Mouse (Mus musculus) cerebellum, postnatal 10 days (tissue): Measurements from ENCODE around the gene Mesp1.
"Not testable (repeated sequence)": the region's sequence is repeated elsewhere in the genome, so short reads cannot be mapped to it uniquely, and the experiment has no call there.

ENCODE experiments used
- DNase-seq, 2 experiments: peaks; one replicate each; pipeline ENCODE4 v3.0.0; 2021; ENCODE audit warnings: mixed read lengths in 2 of 2

The Mesp1 gene

GRCm38 (mm10) chr7:79789812-79790211 lies 3.8 kb downstream of the Mesp1 start:
- not testable (repeated sequence) for DNase-seq

DNA sequence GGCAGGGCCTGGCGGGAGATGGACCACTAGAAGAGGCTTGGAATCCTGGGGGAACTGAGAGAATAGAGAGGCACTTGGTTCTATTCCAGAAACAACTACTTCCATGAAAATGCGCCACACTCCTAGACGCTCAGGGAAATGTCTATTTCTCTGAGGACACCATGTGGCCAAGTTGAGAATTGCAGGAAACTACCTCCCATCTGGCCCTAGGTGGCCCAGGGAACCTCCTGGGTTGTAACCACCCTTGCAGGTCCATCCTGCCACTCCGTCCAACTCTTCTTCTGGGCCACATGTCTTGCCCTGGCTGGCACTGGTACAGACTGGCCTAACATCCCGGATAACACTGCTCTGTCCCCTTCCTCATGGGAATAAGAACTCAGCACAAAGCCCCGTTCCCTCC lies 7.3 kb downstream of the Mesp1 start:
- peak; percentile 82 to 87 for DNase-seq

DNA sequence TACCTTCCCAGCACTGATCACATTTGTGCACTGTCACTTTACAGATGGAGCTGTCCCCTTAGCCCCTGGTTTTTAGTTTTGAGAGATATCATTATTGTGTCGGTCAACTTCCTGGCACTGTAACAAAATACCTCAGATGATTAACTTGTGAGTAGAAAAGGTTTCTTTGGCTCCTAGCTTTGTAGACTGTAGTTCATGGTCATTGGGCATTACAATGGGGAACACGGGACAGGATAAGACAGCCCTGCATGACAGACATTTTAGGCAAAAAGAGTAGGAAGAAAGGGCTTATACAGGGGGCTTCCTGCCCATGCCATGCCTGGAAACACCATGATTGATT lies 11.1 kb downstream of the Mesp1 start:
- no peak for DNase-seq

DNA sequence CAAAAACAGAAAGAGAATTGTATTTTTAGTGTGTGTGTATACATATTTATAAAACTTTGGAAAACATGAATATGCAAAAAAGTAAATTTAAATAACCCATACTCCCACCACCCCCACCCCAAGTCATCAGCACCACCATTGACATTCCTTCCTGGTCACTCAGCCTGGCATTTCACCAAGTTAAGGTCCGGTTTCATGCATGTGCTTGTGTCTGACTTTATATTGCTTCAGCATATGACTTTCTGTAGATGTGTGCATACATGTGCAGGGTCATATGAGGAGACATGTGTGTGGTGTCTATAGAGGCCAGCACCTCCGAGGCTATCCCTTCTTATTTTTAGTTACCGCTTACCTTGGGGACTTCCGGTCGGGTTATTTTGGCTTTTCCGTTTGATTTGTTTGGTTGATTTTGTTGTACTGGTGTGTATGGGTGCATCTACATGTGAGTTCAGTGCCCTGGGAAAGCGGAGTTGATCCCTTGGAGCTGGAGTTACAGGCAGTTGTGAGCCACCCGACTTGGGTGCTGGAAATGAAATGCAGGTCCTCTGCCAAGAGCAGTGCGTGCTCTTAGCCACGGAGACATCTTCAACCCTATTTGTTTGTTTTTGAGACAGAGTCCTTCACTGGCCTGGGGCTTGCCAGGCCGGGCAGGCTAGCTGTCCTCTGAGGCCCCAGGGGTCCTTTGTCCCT lies 11.6 kb downstream of the Mesp1 start:
- no peak for DNase-seq

DNA sequence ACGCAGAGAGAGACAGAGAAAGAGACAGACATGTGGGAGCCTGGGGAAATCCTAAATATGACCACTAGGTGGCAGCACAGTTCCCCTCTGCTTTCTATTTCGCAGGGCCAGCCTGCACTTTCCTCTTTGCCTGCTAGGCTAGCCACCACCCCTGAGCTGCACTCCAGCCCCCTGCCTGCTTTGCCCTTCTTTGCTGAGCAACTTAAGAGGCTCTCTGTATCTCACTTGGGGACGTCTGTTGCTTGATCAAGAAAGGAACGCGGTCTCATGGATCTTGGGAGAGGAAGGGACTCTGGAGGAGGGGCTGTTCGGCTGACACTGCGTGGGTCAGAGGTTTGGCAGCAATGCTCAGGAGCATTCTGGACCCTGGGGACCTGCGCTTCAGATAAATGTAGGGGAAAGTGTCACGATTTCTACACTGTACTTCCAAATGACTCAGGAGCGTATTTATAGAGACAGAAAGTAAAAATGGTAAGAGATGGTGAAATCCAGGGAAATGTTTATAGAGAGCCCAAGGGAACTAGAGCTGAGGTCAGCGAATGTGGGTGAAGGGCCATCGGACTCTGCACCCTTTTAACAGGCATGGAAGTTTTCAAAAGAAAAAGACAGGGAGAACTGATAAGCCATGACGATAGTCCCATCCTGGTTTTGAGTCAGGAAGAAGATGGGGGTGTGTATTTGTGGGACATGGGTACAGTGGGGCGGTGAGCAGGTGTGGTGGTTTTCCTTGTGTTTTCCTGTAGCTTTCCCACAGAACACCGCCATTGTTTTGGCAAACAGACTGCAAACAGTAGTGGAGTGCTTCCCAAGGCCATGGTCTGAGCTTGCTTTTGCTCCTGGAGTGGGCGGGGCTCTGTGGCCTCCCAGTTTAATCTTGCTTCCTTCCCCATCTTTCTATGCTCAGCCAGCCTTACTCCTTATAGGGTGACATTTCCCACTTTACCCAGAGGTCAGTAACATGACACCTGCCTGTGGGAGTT lies 12.7 kb downstream of the Mesp1 start:
- peak; percentile 85 to 91 for DNase-seq

DNA sequence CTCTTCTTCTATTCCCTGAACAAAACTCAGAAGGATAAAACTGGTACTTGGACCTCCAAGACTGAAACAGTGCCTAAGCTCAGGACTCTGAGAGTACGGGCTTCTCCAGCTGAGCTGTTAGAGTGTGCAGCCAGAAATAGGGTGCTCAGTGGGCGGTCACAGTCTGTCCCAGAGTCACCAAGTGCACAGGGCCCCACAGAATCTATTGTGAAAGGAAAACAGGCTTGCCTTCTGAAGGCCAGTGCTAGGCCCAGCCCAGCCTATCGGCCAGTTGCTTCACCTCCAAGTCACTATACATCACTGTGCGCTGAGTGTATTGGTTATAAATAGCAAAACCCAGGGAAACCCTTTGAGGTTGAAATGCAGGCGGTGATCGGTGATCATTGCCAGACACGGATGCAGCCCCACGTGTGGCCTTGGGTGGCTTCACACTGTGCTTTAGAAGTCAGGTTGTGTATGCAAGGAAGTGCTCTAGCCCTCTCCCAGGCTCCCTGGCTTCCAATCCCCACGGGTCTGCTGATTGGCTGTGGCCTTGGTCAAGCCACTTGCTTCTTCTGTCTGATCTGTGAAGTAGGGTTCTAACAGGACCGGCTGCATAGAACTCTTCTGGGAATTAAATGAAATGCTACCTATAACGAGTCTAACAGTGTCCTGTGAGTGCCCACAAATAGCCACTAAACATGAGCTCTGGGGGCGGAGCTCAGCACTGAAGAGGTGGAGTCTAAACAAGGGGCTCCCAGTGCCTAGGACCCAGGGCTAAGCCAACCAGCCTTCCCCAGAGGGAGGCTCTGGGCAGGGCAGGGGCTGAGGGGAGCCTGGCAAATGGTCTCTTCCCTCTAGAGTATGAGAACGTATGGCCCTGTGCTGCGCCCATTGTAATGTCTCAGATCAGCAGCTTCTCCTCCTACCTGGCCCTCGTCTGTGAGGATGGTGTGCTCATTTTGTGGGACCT lies 21.8 kb downstream of the Mesp1 start:
- no peak for DNase-seq

DNA sequence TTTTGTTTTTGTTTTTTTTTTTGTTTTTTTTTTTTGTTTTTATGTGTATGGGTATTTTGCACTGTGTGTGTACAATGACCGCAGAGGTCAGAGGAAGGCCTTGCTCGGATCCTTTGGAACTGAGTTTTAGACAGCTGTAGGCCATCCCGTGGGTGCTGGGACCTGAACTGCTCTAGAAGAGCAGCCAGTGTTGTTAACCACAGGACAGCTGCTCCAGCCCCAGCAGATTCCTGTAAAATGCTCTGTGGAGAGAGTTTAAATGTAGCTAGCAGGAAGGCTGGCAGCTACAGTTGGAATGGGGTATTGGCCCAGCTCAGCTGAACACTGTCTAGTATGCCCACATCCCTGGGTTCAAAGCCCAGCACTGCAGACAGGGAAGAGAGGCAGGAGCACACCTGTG lies 23.9 kb downstream of the Mesp1 start:
- no peak for DNase-seq

GRCm38 (mm10) chr7:79765991-79766390 lies 27.6 kb downstream of the Mesp1 start:
- no peak for DNase-seq

DNA sequence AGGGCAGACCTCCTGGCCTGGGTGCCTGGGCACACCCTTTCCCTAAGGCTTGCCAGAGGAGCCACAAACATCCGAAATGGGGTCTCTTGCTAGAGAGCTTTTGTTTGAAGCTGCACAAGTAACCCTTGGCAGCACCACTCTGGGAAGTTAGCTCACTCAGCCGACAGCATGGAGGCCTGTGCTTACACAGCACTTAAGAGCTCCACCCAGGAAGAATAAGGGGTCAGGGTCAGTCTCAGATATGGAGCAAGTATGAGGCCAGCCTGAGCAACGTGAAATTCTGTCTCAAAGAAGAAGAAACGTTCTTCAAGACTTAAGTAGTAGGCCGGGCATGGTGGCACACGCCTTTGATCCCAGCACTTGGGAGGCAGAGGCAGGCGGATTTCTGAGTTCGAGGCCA lies 31.5 kb downstream of the Mesp1 start:
- DNase-seq = no peak

DNA sequence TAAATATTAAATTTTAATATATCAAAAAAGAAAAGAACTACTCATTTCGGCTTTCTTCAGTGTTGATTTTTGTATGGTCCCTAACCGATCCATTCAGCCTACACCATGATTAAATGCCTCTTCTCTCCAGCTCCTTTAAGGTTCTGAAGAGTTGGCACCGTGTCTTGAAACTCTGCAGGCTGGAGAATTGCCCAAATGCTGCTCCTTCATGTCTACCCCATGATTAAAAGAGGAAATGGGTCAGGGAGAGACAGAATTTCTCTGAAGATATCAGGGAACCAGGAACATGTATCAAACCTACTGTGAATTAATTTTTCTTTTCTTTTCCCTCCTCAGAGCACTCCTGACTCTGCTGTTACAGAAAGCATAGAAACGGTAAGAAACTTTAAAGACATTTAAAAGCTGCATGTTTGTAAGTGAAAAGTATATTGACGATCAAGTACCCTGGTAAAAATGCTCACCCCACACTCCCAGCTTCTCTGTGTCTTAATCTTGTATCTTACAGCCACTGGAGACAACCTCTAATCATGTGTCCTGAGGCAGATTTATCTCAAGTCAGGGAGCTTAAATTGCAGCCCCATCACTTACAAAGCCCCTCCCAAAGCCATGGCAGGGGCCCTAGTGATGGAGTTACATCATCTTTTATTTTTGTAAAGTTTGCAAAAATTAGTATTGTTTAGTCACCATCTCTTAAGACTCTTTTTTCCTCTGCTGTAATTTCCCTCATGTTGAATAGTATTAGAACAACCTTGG lies 32.3 kb downstream of the Mesp1 start:
- peak; percentile 46 to 54 for DNase-seq

- no peak for DNase-seq
These were observed 33.8 kb downstream of the Mesp1 start for GRCm38 (mm10) chr7:79759766-79760165.

- no peak for DNase-seq
These were observed 35.4 kb downstream of the Mesp1 start for GRCm38 (mm10) chr7:79758176-79758575.

DNA sequence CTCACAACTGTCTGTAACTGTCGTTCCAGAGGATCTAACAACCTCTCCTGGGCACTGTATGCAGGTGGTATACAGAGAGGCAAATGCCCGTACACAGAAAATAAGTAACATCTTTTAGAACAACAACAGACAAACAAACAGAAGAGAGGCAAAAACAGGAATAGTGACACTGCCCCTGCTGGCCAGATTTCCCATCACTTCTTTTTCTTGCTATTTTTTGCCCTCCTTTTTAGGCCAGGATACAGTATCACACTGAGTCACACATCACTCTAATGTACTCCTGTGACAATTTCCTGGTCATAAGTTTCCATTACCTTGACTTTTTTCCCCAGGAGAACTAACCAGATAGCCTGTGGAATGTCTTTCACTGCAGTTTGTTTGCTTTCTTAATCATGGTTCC lies 37.3 kb downstream of the Mesp1 start:
- no peak for DNase-seq

DNA sequence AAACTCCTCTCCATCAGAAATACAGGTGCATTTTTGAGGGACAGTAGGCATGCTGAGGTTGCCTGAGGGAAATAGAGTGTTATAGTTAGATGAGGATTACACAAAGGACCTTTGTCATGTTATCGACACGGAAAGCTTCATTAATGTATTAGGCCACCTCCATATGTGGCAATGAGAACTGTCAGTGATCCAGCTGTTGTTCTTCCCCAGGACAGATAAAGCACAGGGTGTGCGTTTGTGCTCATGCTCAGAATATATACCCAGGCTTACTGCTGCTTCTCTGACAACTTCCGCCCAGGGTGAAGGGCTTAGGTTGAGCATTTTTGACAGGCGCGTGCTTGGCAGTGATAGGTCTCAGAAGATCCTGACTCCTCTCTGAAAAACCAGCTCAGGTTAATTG lies 44.1 kb downstream of the Mesp1 start:
- no peak for DNase-seq

DNA sequence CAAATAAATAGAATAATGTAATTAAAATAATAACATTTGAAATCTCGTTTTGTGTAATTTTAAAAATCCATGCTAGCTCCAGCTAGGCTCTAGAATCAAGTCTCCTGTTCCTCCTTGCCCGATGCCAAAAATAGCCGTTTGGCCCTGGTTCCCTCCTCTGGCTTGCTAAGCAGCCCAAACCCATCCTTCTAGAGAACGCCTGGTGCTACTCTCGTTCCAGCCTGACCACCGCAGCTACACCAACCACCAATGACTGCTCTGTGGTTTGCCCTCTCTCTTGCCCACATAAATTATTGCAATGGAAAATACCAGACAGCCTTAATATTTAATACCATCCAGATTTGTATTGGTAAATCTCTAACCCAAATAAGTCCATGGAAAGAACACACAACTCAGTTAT lies 45.9 kb downstream of the Mesp1 start:
- DNase-seq = no peak

DNA sequence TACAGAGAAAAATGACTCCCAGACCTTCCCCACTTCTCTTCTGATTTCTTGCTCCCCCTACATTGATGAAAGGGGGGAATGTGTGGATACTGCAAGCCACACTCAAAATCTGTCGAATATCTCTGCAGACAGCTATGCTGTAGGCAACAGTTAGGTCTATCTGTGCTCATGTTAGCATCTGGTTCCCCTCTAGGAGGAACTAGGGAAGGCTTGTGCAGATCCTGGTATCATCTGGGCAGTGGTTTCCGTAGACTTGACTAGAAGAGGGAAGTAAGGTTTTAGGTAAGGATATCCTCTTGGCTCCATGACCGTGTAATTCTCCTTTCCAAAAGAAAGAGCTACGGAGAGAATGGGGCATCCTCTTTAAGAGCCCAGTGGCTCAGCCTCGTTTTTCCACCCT lies 49.0 kb downstream of the Mesp1 start:
- DNase-seq = no peak

GRCm38 (mm10) chr7:79744051-79744450 lies 49.5 kb downstream of the Mesp1 start:
- DNase-seq = no peak

GRCm38 (mm10) chr7:79742659-79743536 lies 50.7 kb downstream of the Mesp1 start, which contains the start of the genes Pex11a and Wdr93:
Gene Pex11a, minus strand, starts transcription at chr7:79743131.
Gene Wdr93, plus strand, starts transcription at chr7:79743163.
- DNase-seq = peak; percentile 84 to 85

DNA sequence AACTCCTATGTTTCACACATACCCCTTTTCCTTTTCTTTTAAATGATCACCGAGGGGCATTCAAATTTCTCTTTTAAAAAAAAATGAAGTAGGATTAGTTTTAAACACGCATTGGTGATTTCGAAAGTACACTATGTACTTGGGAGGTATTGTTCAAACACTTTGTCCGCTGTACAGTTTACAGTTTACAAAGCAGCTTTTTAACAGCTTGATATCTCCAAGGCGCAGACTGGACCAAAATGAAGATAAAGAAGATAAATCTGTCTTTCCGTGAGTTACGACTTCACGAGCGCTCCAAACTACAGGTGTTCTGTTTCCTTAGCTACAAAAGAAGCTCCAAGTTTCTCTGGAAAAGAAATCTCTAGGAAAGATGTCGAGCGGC lies 51.3 kb downstream of the Mesp1 start:
- DNase-seq = no peak
